Mouse (Mus musculus): ENCODE measurements around the gene Pinlyp. TPM values are rescaled to one million over a fixed set of nuclear protein-coding genes. Genes with fewer than 3 reads are reported as not detected.

Gene Pinlyp
- polyA plus RNA-seq, 1 experiment from 2014 or later = 0.55 TPM

- Histone ChIP-seq H3K36me3 (ENCODE audit: insufficient read depth, low read length) (peaks cover 20% of the 10 kb centered on the region), H3K4me1 (replicated peaks; ENCODE audit: insufficient read depth, low read length) (peaks cover 7% of the 10 kb centered on the region), H3K4me2 (ENCODE audit: low read length) (peak overlapping the region; percentile 74), H3K9me3 (replicated peaks; ENCODE audit: low read length) (no peaks in the 10 kb centered on the region), H3K9ac (ENCODE audit: low read depth, low read length) (peak overlapping the region; percentile 86), H3K27me3 (ENCODE audit: insufficient read depth, low read length) (no peaks in the 10 kb centered on the region), H3K4me3 (replicated peaks; ENCODE audit: low read depth, low read length) (peak overlapping the region; percentile 85), H3K27ac (peak overlapping the region; percentile 71; the same call in 1 of the 2 replicates)
- WGBS = 19% methylated on average over 13 of the region's 13 CpGs
- DNase-seq (ENCODE audit: low spot score) (no peak), ATAC-seq (replicated peaks; ENCODE audit: low FRiP score, low read depth) (no peak)
- TF ChIP-seq CTCF (IDR thresholded peaks at IDR 0.05; ENCODE audit: low read depth) = no peak
Observed at GRCm38 (mm10) chr7:24547534-24548036, 1.7 kb upstream of the Pinlyp start.

GRCm38 (mm10) chr7:24546634-24547389 lies 894 bp upstream of the Pinlyp start:
- DNase-seq (ENCODE audit: low spot score) = peak; percentile 100
- H3K4me3 ChIP-seq (replicated peaks; ENCODE audit: low read depth, low read length) = peak overlapping the region; percentile 85
- H3K4me1 ChIP-seq (replicated peaks; ENCODE audit: insufficient read depth, low read length) = peaks cover 7% of the 10 kb centered on the region
- H3K9ac ChIP-seq (ENCODE audit: low read depth, low read length) = peak overlapping the region; percentile 86
- peak; percentile 99 for ATAC-seq (replicated peaks; ENCODE audit: low FRiP score, low read depth)
- peak overlapping the region; percentile 74 for H3K4me2 ChIP-seq (ENCODE audit: low read length)
- TF ChIP-seq CTCF (IDR thresholded peaks at IDR 0.05; ENCODE audit: low read depth) = no peak
- no peaks in the 10 kb centered on the region for H3K27me3 ChIP-seq (ENCODE audit: insufficient read depth, low read length)
- H3K36me3 ChIP-seq (ENCODE audit: insufficient read depth, low read length) = peaks cover 13% of the 10 kb centered on the region; the same call in 1 of the 2 replicates
- under 1% methylated on average over 57 of the region's 57 CpGs for WGBS
- H3K27ac ChIP-seq = peak overlapping the region; percentile 93
- no peaks in the 10 kb centered on the region for H3K9me3 ChIP-seq (replicated peaks; ENCODE audit: low read length)

DNA sequence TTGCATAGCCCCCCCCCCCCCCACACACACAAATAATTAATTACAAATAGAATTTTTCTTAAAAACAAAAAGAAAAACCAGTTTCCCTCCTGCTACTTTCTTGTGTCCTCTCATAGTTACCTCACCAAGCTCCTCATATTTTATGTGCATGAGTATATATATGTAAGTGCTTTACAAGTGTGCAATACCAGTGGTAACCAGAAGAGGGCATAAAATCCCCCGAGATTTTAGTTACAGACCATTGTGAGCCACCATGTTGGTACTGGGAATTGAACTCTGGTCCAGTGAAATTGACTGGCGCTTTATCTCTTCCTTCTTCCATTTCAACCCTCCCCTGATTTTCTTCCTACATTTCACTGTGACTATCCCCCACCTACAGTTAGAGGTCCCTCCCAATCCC lies 1.4 kb downstream of the Pinlyp start:
- Histone ChIP-seq H3K4me3 (replicated peaks; ENCODE audit: low read depth, low read length) (no peak overlapping the region), H3K27me3 (ENCODE audit: insufficient read depth, low read length) (no peaks in the 10 kb centered on the region), H3K36me3 (ENCODE audit: insufficient read depth, low read length) (peaks cover 3% of the 10 kb centered on the region; the same call in 1 of the 2 replicates), H3K4me2 (ENCODE audit: low read length) (no peak overlapping the region), H3K9ac (ENCODE audit: low read depth, low read length) (no peak overlapping the region), H3K9me3 (replicated peaks; ENCODE audit: low read length) (no peaks in the 10 kb centered on the region), H3K4me1 (replicated peaks; ENCODE audit: insufficient read depth, low read length) (peaks cover 7% of the 10 kb centered on the region), H3K27ac (no peak overlapping the region)
- TF ChIP-seq CTCF (IDR thresholded peaks at IDR 0.05; ENCODE audit: low read depth) = peak; percentile 41; the same call in 1 of the 2 replicates
- no peak for DNase-seq (ENCODE audit: low spot score)
- no peak for ATAC-seq (replicated peaks; ENCODE audit: low FRiP score, low read depth)
- 77% methylated on average over 2 of the region's 2 CpGs for WGBS

DNA sequence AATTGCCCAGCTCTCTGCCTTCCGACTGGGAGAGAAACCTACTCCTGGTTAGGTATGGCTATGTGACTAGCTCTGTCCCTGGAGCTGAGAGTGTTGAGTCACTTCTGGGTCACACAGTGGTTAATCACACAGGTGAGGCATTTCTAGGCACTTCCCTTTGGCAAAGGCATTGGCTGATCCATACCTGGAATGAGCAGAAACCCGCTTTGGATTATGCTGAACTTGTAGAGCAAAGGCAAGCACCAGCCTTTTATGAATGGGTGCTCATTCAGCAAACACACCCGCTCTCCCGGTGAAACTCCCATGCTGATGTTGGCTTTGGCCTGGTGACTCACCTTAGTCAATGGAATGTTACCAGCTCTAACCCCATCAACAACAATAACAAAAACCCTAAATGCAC lies 6.2 kb downstream of the Pinlyp start:
- ATAC-seq (replicated peaks; ENCODE audit: low FRiP score, low read depth) = no peak

DNA sequence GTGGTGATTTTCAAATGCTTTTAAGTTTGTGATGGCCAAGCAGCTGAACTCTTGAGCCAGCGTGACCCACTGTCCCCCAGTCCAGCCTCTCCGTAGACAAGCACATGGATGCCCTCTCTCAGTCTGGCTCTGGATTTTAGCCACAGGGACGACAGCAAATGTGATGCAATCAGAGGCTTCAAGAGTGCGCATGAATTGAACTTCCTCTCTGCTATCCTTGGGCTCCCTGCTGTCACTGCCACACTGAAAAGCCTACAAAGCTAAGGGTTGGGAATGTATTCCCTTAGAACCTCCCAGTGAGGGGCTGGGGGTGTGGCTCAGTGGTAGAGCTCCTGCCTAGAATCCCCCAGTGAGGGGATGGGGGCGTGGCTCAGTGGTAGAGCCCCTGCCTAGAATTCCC lies 7.2 kb downstream of the Pinlyp start:
- H3K9ac ChIP-seq (ENCODE audit: low read depth, low read length) = no peak overlapping the region
- WGBS = 86% methylated on average over 5 of the region's 5 CpGs
- H3K36me3 ChIP-seq (ENCODE audit: insufficient read depth, low read length) = peaks cover 10% of the 10 kb centered on the region
- TF ChIP-seq CTCF (IDR thresholded peaks at IDR 0.05; ENCODE audit: low read depth) = no peak
- DNase-seq (ENCODE audit: low spot score) = no peak
- no peak overlapping the region for H3K4me2 ChIP-seq (ENCODE audit: low read length)
- no peaks in the 10 kb centered on the region for H3K27me3 ChIP-seq (ENCODE audit: insufficient read depth, low read length)
- no peak for ATAC-seq (replicated peaks; ENCODE audit: low FRiP score, low read depth)
- no peak overlapping the region for H3K27ac ChIP-seq
- peaks cover 11% of the 10 kb centered on the region for H3K4me1 ChIP-seq (replicated peaks; ENCODE audit: insufficient read depth, low read length)
- H3K9me3 ChIP-seq (replicated peaks; ENCODE audit: low read length) = no peaks in the 10 kb centered on the region
- H3K4me3 ChIP-seq (replicated peaks; ENCODE audit: low read depth, low read length) = no peak overlapping the region

More for the DNA sequence above, 6.2 kb downstream of the Pinlyp start:
- Histone ChIP-seq H3K27ac (no peak overlapping the region), H3K9me3 (replicated peaks; ENCODE audit: low read length) (no peaks in the 10 kb centered on the region), H3K4me1 (replicated peaks; ENCODE audit: insufficient read depth, low read length) (peaks cover 11% of the 10 kb centered on the region; the same call in 1 of the 2 replicates), H3K36me3 (ENCODE audit: insufficient read depth, low read length) (peaks cover under 1% of the 10 kb centered on the region), H3K9ac (ENCODE audit: low read depth, low read length) (no peak overlapping the region), H3K4me2 (ENCODE audit: low read length) (no peak overlapping the region), H3K27me3 (ENCODE audit: insufficient read depth, low read length) (no peaks in the 10 kb centered on the region), H3K4me3 (replicated peaks; ENCODE audit: low read depth, low read length) (no peak overlapping the region)
- 91% methylated on average over 4 of the region's 4 CpGs for WGBS
- no peak for DNase-seq (ENCODE audit: low spot score)
- TF ChIP-seq CTCF (IDR thresholded peaks at IDR 0.05; ENCODE audit: low read depth) = no peak

GRCm38 (mm10) chr7:24538154-24538553 lies 7.8 kb downstream of the Pinlyp start:
- Histone ChIP-seq H3K36me3 (ENCODE audit: insufficient read depth, low read length) (peaks cover 16% of the 10 kb centered on the region), H3K4me2 (ENCODE audit: low read length) (no peak overlapping the region), H3K27ac (no peak overlapping the region), H3K9ac (ENCODE audit: low read depth, low read length) (0 out of 2 replicates have a peak overlapping the region, but pooled peaks have one; percentile 13), H3K4me3 (replicated peaks; ENCODE audit: low read depth, low read length) (no peak overlapping the region), H3K9me3 (replicated peaks; ENCODE audit: low read length) (no peaks in the 10 kb centered on the region), H3K4me1 (replicated peaks; ENCODE audit: insufficient read depth, low read length) (peaks cover 11% of the 10 kb centered on the region), H3K27me3 (ENCODE audit: insufficient read depth, low read length) (no peaks in the 10 kb centered on the region)
- 40% methylated on average over 5 of the region's 5 CpGs for WGBS
- DNase-seq (ENCODE audit: low spot score) (no peak), ATAC-seq (replicated peaks; ENCODE audit: low FRiP score, low read depth) (no peak)
- TF ChIP-seq CTCF (IDR thresholded peaks at IDR 0.05; ENCODE audit: low read depth) = peak; percentile 38; the same call in 1 of the 2 replicates
